Mouse (Mus musculus) left cerebral cortex, adult 11 months (tissue): ENCODE data around the gene Scmh1.
A peak's percentile ranks its signal among the peaks of the same experiment; 100 is the strongest.

ENCODE experiments used
- DNase-seq: peaks from one replicate; pipeline ENCODE4 v3.0.0; 2022; ENCODE audit warnings: low spot score

The Scmh1 gene

GRCm38 (mm10) chr4:120556592-120556991, 151.5 kb downstream of the Scmh1 start:
- DNase-seq = no peak

DNA sequence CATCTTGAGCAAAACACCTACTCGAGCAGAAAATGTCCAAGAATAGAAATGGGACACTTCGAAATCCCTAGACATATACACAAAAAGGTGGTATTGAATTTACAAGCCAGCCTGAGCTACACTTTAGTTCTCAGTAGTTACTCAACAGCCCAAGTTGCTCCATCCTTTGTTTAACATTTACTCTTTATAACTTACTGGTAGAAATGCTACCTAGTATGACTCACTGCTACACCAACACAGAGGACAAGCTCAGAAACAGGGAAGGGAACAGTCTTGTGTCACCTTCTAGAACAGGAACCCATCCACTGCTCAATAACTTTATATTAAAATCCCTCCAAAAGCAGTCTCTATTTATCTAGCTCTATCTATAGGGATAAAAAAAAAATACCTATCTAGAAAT, 160.6 kb downstream of the Scmh1 start:
- no peak for DNase-seq

DNA sequence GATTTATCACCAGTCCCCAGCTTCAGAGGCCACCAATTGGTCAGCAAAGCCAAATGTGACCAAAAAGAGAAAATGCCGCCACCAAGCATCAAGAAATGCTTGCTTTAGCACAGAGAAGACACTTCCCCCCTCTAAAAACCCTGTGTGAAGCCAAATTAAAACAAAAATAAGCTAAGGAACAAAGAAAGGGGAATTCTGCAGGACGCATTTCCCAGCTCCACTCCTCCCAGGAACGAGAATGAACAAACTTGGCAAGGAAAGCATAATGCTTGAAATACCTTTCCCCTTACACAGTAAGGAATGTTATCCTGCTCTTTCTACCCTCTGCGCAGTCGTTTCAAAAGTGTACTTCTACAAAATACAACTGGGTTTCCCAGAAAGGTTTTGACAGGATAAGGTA, 162.9 kb downstream of the Scmh1 start:
- no peak for DNase-seq

DNA sequence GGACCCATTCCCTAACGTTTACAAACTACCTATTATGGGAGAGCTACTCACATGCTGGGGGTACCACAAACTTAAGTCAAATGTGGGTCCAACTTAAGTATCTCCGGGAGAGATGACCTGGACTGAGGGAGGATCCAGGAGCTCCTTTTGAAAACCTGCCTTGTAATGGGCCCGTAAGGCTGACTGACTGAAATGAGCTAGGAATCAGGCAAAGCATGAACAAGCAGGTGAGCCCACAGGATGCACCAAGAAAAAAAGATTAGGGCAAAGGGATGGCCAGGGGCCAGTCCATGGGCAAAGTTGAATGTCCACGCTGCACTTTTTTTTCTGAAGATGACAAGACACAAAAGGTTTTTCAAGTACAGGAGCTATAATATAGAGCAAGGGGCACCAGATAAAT, 163.9 kb downstream of the Scmh1 start:
- DNase-seq = no peak

DNA sequence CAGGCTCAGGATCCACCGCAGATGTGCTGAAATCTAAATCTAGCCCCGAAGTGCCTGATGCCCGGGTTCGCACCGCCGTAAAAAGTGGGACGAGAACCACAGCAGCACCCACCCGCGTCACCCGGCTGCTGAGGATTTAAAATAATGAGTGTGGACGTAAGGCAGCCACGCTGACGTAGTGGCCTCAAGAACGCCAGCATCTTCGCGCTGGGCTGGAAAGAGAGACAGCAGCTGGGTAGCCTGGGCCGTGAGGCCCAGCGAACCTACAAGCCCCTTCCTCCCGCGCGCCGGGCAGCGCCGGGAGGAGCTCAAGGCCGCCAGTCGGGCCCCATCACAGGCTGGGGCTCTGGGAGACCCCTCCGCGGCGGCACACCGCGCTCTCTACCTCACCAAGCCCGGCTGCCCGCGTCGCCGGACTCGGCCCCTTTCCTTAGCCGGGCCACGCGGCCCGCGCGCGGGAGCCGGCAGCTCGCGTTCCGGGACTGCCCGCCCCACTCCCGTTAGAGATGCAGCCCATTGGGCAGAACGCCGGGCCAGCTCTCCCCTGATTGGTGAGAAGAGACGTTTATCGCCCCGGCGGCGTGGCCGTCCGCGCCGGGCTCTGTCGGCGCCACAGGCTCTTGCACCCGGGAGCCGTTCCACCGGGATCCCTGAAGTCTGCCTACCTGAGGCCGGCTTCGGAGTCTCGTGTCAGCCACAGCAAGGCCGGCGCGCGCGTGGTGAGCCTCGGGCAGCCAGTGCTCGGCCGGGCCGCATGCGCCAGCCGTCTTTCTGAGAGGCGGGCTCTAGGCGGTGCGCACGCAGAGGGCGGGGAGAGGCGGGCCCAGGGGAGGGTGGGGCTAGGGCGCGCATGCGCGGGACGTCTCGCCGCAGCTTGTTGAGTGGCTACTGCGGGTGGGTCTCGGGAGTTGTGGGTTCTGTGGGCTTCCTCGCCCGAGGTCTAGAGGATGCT, 164.7 kb downstream of the Scmh1 start, which contains the start of gene Ctps:
Ctps (minus strand) TSS at position 791 of the 952 bp plus-strand sequence.
- DNase-seq = peak; percentile 88

- DNase-seq = no peak
Measured at GRCm38 (mm10) chr4:120570438-120571069, 165.5 kb downstream of the Scmh1 start.

DNA sequence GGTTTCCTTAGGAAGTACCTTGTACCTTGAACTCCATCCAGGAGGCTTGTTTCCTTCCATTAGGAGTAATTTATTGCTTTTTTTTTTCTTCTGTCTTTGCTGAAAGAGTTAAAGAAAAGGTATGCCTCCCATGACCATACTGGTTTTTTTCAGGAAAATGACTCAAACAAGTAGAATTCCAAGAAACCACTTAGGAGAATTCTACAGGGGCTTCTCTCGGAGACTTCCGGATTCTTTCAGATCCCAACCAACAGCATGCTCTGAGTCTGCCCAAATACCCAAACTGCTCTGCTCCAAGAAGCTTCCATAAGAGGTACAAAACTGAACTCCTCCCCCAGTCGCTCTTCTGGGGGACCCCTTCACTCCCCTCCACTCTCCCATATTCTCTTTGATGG, 166.0 kb downstream of the Scmh1 start:
- no peak for DNase-seq

GRCm38 (mm10) chr4:120571691-120572090, 166.6 kb downstream of the Scmh1 start:
- no peak for DNase-seq
